Mouse (Mus musculus) forebrain, embryonic 16.5 days (tissue): Measurements from ENCODE around the gene Mapk8. TPM values are rescaled to one million over a fixed set of nuclear protein-coding genes. Genes with fewer than 3 reads are reported as not detected.
A peak's percentile ranks its signal among the peaks of the same experiment; 100 is the strongest.

Experiments used
- ATAC-seq: fragments of 200-750 bp; cut with Nextera tagmentation; 2 replicates; pipeline ENCODE4 v1.8.0; 2017; ENCODE audit warnings: mild to moderate bottlenecking, moderate library complexity
- H3K27ac ChIP-seq: fragments of 300-500 bp; sonication (generic); 2 replicates; pipeline ENCODE4 v1.5.1; 2014; ENCODE audit warnings: low read length, control low read depth
- H3K27me3 ChIP-seq: fragments of 300-500 bp; sonication (generic); replicated peaks from 2 replicates; pipeline ENCODE4 v1.6.1; 2014; ENCODE audit warnings: low read length; ENCODE audit not compliant: control insufficient read depth, insufficient read depth
- H3K36me3 ChIP-seq: fragments of 300-500 bp; sonication (generic); 2 replicates; pipeline ENCODE4 v1.6.1; 2014; ENCODE audit not compliant: control insufficient read depth, insufficient read depth
- H3K4me1 ChIP-seq: fragments of 300-500 bp; sonication (generic); replicated peaks from 2 replicates; pipeline ENCODE4 v1.6.1; 2014; ENCODE audit warnings: low read length; ENCODE audit not compliant: control insufficient read depth, insufficient read depth
- H3K4me2 ChIP-seq: fragments of 300-500 bp; sonication (generic); 2 replicates; pipeline ENCODE4 v1.6.1; 2014; ENCODE audit warnings: mild to moderate bottlenecking, low read length, control low read depth
- H3K4me3 ChIP-seq: fragments of 300-500 bp; sonication (generic); replicated peaks from 2 replicates; pipeline ENCODE4 v1.5.1; 2014; ENCODE audit warnings: mild to moderate bottlenecking, low read length, control low read depth
- H3K9ac ChIP-seq: fragments of 300-500 bp; sonication (generic); replicated peaks from 2 replicates; pipeline ENCODE4 v1.6.1; 2014; ENCODE audit warnings: low read depth, low read length, control low read depth
- H3K9me3 ChIP-seq: fragments of 300-500 bp; sonication (generic); 2 replicates; pipeline ENCODE4 v1.6.1; 2016; ENCODE audit warnings: low read length; ENCODE audit not compliant: control insufficient read depth
- WGBS: fragments of 180-500 bp; shearing (Covaris S2); extraction: QIAGEN DNeasy Blood & Tissue Kit; methylation state at CpG from one replicate; pipeline ENCODE4 v1.1.7; 2014; 5-methylcytosine and 5-hydroxymethylcytosine counted together
- polyA plus RNA-seq: library from polyadenylated mRNA; unstranded; fragments of >200 nt; fragmentation: Nextera tagmentation; extraction: Ambion mirVana; gene quantifications from 2 replicates; pipeline ENCODE4 v1.2.1, GENCODE M21; 2015

Mapk8 gene
- 39.3 and 39.8 TPM in 2 replicates for polyA plus RNA-seq

DNA sequence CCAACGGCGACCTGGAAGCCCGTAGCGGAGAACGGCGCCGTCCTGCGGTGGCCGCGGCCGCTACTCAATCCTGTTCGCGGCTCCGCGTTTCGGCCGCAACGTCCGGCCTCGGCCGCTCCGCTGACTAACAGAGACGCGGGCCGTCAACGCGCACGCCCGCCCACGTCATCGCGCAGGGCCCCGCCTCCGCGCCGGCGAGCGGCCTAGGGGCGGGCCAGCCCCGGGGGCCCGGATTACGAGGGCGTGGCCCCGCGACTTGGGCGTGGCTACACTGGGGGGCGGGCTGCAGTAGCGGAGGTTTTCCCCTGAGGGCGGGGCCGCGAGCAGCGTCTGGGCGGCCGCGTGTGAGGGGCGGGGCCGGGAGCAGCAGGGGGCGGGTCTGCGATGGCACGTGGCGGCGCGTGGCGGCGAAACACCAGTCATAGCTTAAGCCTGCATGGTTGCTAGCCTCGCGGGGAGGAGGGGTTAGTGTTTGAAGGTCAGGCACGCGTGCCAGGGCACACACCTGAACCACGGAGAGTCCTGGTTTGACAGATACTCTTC is at the start of gene Mapk8:
TSS of gene Mapk8 (minus strand) at position 132 of the 543 bp plus-strand sequence.
- Histone ChIP-seq H3K36me3 (no peaks in the 10 kb centered on the region), H3K27ac (peak within 1 kb of the TSS; percentile 88), H3K9me3 (no peaks in the 10 kb centered on the region), H3K4me2 (peak within 1 kb of the TSS; percentile 74), H3K27me3 (no peaks in the 10 kb centered on the region), H3K4me3 (peak within 1 kb of the TSS; percentile 62), H3K9ac (peak within 1 kb of the TSS; percentile 92), H3K4me1 (peaks cover 11% of the 10 kb centered on the region)
- ATAC-seq, result peak; percentile 97
- under 1% methylated on average over 52 of the region's 70 CpGs for WGBS

- H3K9me3 ChIP-seq, result no peaks in the 10 kb centered on the region
- H3K4me2 ChIP-seq, result no peak overlapping the region
- H3K9ac ChIP-seq, result no peak overlapping the region
- no peaks in the 10 kb centered on the region for H3K36me3 ChIP-seq
- 62% methylated on average over 4 of the region's 4 CpGs for WGBS
- no peak overlapping the region for H3K27ac ChIP-seq
- H3K27me3 ChIP-seq, result no peaks in the 10 kb centered on the region
- peaks cover 6% of the 10 kb centered on the region; the same call in 1 of the 2 replicates for H3K4me1 ChIP-seq
- no peak overlapping the region for H3K4me3 ChIP-seq
- ATAC-seq, result no peak
Observed at GRCm38 (mm10) chr14:33495226-33495625, 48.3 kb upstream of the Mapk8 start.

DNA sequence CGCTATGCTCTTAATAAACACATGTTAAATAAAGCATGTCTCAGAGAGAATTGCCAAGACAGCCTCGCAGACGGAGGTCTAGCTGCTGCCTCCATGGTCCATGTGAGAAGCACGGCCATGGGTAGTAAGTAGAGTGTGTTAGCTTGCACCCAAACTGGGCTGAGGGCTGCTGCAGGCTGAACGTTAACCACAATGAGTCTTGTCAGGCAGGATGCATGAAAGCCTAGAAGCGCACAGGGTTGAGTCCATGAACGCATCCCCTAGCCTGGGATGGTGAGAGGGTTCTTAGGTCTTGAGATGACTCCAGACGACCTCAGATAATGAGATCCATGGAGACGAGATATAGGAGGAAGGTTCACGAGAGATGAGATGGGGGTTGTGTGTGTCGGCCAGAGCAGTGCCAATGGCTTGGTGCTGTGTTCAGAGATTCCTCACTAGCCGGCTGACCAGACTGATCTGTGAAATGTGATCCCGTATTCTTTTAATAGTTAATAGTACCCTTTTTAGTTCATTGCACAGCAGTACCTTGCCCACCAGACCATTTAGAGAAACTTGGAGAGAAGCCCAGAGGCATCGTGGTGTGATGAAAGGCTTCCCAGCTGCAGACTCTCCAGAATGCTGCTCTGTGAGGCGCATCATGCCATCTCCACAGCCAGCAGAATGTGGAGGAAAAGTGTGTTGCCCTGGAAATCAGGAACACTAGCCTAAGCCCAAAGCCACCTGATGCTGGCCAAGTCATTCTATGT is 41.0 kb upstream of the Mapk8 start:
- H3K4me1 ChIP-seq, result no peaks in the 10 kb centered on the region
- WGBS, result 54% methylated on average over 15 of the region's 15 CpGs
- peak; percentile 52 for ATAC-seq
- no peaks in the 10 kb centered on the region for H3K27me3 ChIP-seq
- no peak overlapping the region for H3K27ac ChIP-seq
- H3K4me3 ChIP-seq, result no peak overlapping the region
- no peak overlapping the region for H3K4me2 ChIP-seq
- H3K9me3 ChIP-seq, result no peaks in the 10 kb centered on the region
- no peaks in the 10 kb centered on the region for H3K36me3 ChIP-seq
- no peak overlapping the region for H3K9ac ChIP-seq

DNA sequence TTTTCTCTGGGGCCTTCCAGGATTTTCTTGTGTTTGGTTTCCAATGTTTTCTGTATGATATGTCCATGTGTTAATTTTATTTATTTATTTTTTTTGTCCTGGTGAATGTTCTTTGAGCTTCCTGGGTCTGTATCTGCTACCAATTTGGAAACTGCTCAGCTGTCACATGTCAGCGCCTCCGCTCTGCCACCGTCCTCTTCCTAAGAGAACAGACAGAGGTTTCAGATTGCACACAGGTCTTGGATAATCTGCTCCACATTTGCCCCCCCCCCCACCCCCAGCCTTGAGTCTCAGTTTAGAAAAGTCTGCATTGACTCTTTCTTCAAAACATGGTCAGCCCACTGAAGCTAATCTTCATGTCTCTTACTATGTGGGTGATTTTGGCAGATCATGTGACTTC is 35.0 kb upstream of the Mapk8 start:
- no peak for ATAC-seq
- Histone ChIP-seq H3K36me3 (no peaks in the 10 kb centered on the region), H3K9me3 (no peaks in the 10 kb centered on the region), H3K4me2 (no peak overlapping the region), H3K9ac (no peak overlapping the region), H3K4me1 (no peaks in the 10 kb centered on the region), H3K4me3 (no peak overlapping the region), H3K27me3 (no peaks in the 10 kb centered on the region), H3K27ac (no peak overlapping the region)
- 60% methylated on average over 3 of the region's 3 CpGs for WGBS

DNA sequence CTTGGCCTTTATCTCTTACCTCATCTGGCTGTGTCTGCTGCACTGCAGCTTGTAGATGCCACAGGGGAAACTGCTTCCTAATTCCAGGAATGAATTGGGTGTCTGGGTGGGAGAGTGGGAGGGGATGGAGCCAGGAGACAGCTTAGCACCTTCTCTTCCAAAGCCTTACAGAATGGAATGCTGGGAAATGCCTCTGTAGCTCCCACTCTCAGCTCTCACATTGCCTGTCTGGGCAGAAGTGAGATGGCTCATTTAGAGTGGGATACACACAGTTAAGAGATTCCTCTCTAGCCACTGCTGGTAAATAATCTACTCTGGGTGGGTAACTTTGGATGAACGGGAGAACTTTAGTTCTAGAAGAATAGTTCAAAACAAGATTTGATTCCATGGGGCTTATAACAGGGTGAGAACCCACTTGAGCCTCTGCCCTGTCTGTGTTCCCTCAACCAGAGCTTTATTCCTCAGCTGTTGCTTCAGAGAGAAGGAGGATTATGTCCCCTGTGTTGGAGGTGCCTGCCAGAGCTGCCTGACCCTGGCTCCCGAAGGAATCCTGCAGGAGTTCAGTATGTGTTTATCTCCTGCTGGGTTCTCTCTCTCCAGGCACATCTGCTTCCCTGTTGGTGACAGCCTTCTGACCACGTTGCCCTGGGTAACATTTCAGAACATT is 29.3 kb upstream of the Mapk8 start:
- Histone ChIP-seq H3K4me3 (no peak overlapping the region), H3K27ac (no peak overlapping the region), H3K9me3 (no peaks in the 10 kb centered on the region), H3K36me3 (no peaks in the 10 kb centered on the region), H3K27me3 (no peaks in the 10 kb centered on the region), H3K9ac (no peak overlapping the region), H3K4me1 (no peaks in the 10 kb centered on the region; the same call in 1 of the 2 replicates), H3K4me2 (no peak overlapping the region)
- 17% methylated on average over 3 of the region's 3 CpGs for WGBS
- ATAC-seq, result no peak

GRCm38 (mm10) chr14:33474461-33474860 is 27.5 kb upstream of the Mapk8 start:
- Histone ChIP-seq H3K4me3 (no peak overlapping the region), H3K36me3 (no peaks in the 10 kb centered on the region), H3K9me3 (no peaks in the 10 kb centered on the region), H3K27me3 (no peaks in the 10 kb centered on the region), H3K4me1 (no peaks in the 10 kb centered on the region; the same call in 1 of the 2 replicates), H3K4me2 (no peak overlapping the region), H3K27ac (no peak overlapping the region), H3K9ac (no peak overlapping the region)
- ATAC-seq, result no peak
- 45% methylated on average over 2 of the region's 2 CpGs for WGBS

- 27% methylated on average over 3 of the region's 3 CpGs for WGBS
Observed at GRCm38 (mm10) chr14:33471331-33471730, 24.4 kb upstream of the Mapk8 start, which contains the start of gene Frmpd2. Gene Frmpd2, plus strand, starts transcription at chr14:33471696.

DNA sequence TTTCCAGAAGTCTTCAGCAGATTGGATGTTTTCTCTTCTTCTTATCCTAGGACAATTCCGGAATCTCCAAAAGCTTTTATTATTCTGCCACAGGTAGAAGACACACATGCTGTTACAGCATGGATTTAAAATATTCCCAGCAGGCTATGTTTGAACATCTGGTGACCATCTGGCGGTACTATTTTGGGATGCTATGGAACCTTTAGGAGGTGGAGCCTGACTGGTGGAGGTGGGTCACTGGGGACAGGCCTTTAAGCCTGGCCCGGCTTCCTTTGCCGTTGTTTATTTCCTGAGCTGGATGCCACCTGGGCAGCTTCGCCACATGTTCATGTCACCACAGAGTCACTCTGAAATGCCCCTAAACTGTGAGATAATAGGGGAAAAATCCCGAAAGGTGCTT is 20.8 kb upstream of the Mapk8 start:
- Histone ChIP-seq H3K27ac (no peak overlapping the region), H3K4me1 (no peaks in the 10 kb centered on the region), H3K9me3 (no peaks in the 10 kb centered on the region), H3K4me2 (no peak overlapping the region), H3K4me3 (no peak overlapping the region), H3K36me3 (no peaks in the 10 kb centered on the region), H3K9ac (no peak overlapping the region), H3K27me3 (no peaks in the 10 kb centered on the region)
- no peak for ATAC-seq
- WGBS, result 87% methylated on average over 6 of the region's 6 CpGs

More at GRCm38 (mm10) chr14:33471331-33471730, 24.4 kb upstream of the Mapk8 start, which contains the start of gene Frmpd2:
- no peaks in the 10 kb centered on the region for H3K36me3 ChIP-seq
- no peak within 1 kb of the TSS for H3K4me3 ChIP-seq
- H3K4me1 ChIP-seq, result no peaks in the 10 kb centered on the region; the same call in 1 of the 2 replicates
- H3K9ac ChIP-seq, result no peak within 1 kb of the TSS
- ATAC-seq, result no peak
- H3K4me2 ChIP-seq, result no peak within 1 kb of the TSS
- H3K27me3 ChIP-seq, result no peaks in the 10 kb centered on the region
- H3K27ac ChIP-seq, result no peak within 1 kb of the TSS
- no peaks in the 10 kb centered on the region for H3K9me3 ChIP-seq

DNA sequence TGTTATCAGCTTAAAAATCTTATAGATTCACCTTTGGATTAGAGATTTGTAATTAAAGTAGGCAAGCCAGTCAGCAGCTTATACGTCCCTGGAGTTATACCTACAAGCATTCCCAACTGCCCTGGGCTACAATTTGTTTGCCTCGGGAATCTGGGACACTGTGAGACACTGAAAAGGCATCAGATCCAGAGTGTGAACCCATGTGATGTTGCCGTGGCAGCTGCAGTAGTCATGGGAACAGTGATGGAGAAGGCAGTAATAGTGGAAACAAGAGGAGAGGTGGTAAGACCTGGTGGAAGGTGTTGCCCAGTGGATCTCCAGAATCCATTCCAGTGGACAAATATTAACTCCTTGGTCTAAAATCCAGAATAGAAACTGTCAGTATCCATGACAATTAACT is 16.7 kb upstream of the Mapk8 start:
- ATAC-seq, result no peak
- Histone ChIP-seq H3K27ac (no peak overlapping the region), H3K27me3 (no peaks in the 10 kb centered on the region), H3K9ac (no peak overlapping the region), H3K4me1 (no peaks in the 10 kb centered on the region), H3K9me3 (no peaks in the 10 kb centered on the region; the same call in 1 of the 2 replicates), H3K4me2 (no peak overlapping the region), H3K36me3 (no peaks in the 10 kb centered on the region), H3K4me3 (no peak overlapping the region)
- WGBS, result 57% methylated on average over 3 of the region's 3 CpGs
